Mouse (Mus musculus): Measurements from ENCODE around the gene Zfyve28. TPM values are rescaled to one million over a fixed set of nuclear protein-coding genes. Genes with fewer than 3 reads are reported as not detected.

The Zfyve28 gene
- polyA plus RNA-seq, 1 experiment = 0.08 TPM

- TF ChIP-seq POLR2A (IDR thresholded peaks at IDR 0.05; ENCODE audit: insufficient read length, low read depth) = no peak
- no peak for TF ChIP-seq MYOG (IDR thresholded peaks at IDR 0.05; ENCODE audit: control insufficient read depth in 1 of 3, insufficient read depth in 1 of 3, insufficient read length in 2 of 3, low read depth in 2 of 3)
- TF ChIP-seq MAX (IDR thresholded peaks at IDR 0.05; ENCODE audit: low read depth) = no peak
- TF ChIP-seq TCF12 (IDR thresholded peaks at IDR 0.05; ENCODE audit: insufficient read depth, poor library complexity, severe bottlenecking) = no peak
- no peak for TF ChIP-seq REST (IDR thresholded peaks at IDR 0.05; ENCODE audit: insufficient read depth, insufficient read length)
- no peak for TF ChIP-seq SRF (IDR thresholded peaks at IDR 0.05; ENCODE audit: control insufficient read depth, insufficient read length, low read depth)
- no peak for TF ChIP-seq CEBPB (IDR thresholded peaks at IDR 0.05; ENCODE audit: insufficient read depth, poor library complexity, severe bottlenecking)
- no peak for TF ChIP-seq POLR2AphosphoS2 (IDR thresholded peaks at IDR 0.05; ENCODE audit: insufficient read length, low read depth)
- Histone ChIP-seq H3K4me2 (ENCODE audit: low read depth) (no peak overlapping the region), H3K4me3 (no peak overlapping the region), H3K36me3 (ENCODE audit: control insufficient read depth, insufficient read depth) (no peaks in the 10 kb centered on the region), H3K27me3 (ENCODE audit: control insufficient read depth, insufficient read depth, insufficient read length) (peaks cover 89% of the 10 kb centered on the region), H3ac (ENCODE audit: control insufficient read depth, insufficient read length) (no peak overlapping the region), H3K79me2 (ENCODE audit: control insufficient read depth, insufficient read depth) (no peaks in the 10 kb centered on the region)
Observed at GRCm38 (mm10) chr5:34298937-34299535, 10.8 kb upstream of the Zfyve28 start.

- TF ChIP-seq TCF12 (IDR thresholded peaks at IDR 0.05; ENCODE audit: insufficient read depth, poor library complexity, severe bottlenecking) (no peak), POLR2A (IDR thresholded peaks at IDR 0.05; ENCODE audit: insufficient read length, low read depth) (no peak), MYOG (IDR thresholded peaks at IDR 0.05; ENCODE audit: control insufficient read depth in 1 of 3, insufficient read depth in 1 of 3, insufficient read length in 2 of 3, low read depth in 2 of 3) (no peak), POLR2AphosphoS2 (IDR thresholded peaks at IDR 0.05; ENCODE audit: insufficient read length, low read depth) (no peak)
- no peaks in the 10 kb centered on the region for H3K79me2 ChIP-seq (ENCODE audit: control insufficient read depth, insufficient read depth)
- peaks cover 83% of the 10 kb centered on the region for H3K27me3 ChIP-seq (ENCODE audit: control insufficient read depth, insufficient read depth, insufficient read length)
- H3K4me2 ChIP-seq (ENCODE audit: low read depth) = no peak overlapping the region
- H3ac ChIP-seq (ENCODE audit: control insufficient read depth, insufficient read length) = no peak overlapping the region
- no peak overlapping the region for H3K4me3 ChIP-seq
- H3K36me3 ChIP-seq (ENCODE audit: control insufficient read depth, insufficient read depth) = no peaks in the 10 kb centered on the region
Observed at GRCm38 (mm10) chr5:34298061-34298460, 9.8 kb upstream of the Zfyve28 start.

- Histone ChIP-seq H3K36me3 (ENCODE audit: control insufficient read depth, insufficient read depth) (no peaks in the 10 kb centered on the region), H3K27me3 (ENCODE audit: control insufficient read depth, insufficient read depth, insufficient read length) (peaks cover 76% of the 10 kb centered on the region), H3K4me3 (no peak overlapping the region), H3K4me2 (ENCODE audit: low read depth) (no peak overlapping the region), H3K79me2 (ENCODE audit: control insufficient read depth, insufficient read depth) (no peaks in the 10 kb centered on the region), H3ac (ENCODE audit: control insufficient read depth, insufficient read length) (no peak overlapping the region)
- TF ChIP-seq REST (IDR thresholded peaks at IDR 0.05; ENCODE audit: insufficient read depth, insufficient read length) (no peak), CEBPB (IDR thresholded peaks at IDR 0.05; ENCODE audit: insufficient read depth, poor library complexity, severe bottlenecking) (no peak), MAX (IDR thresholded peaks at IDR 0.05; ENCODE audit: low read depth) (no peak), SRF (IDR thresholded peaks at IDR 0.05; ENCODE audit: control insufficient read depth, insufficient read length, low read depth) (no peak), POLR2A (IDR thresholded peaks at IDR 0.05; ENCODE audit: insufficient read length, low read depth) (no peak), MYOG (IDR thresholded peaks at IDR 0.05; ENCODE audit: control insufficient read depth in 1 of 3, insufficient read depth in 1 of 3, insufficient read length in 2 of 3, low read depth in 2 of 3) (no peak)
Observed at GRCm38 (mm10) chr5:34295141-34295540, 6.9 kb upstream of the Zfyve28 start.

GRCm38 (mm10) chr5:34294696-34295095 lies 6.4 kb upstream of the Zfyve28 start:
- H3K4me3 ChIP-seq = no peak overlapping the region
- no peak for TF ChIP-seq USF1 (IDR thresholded peaks at IDR 0.05; ENCODE audit: low read depth)
- no peak overlapping the region for H3K4me2 ChIP-seq (ENCODE audit: low read depth)
- H3K27me3 ChIP-seq (ENCODE audit: control insufficient read depth, insufficient read depth, insufficient read length) = peaks cover 73% of the 10 kb centered on the region
- H3ac ChIP-seq (ENCODE audit: control insufficient read depth, insufficient read length) = no peak overlapping the region
- H3K36me3 ChIP-seq (ENCODE audit: control insufficient read depth, insufficient read depth) = no peaks in the 10 kb centered on the region
- no peaks in the 10 kb centered on the region for H3K79me2 ChIP-seq (ENCODE audit: control insufficient read depth, insufficient read depth)

GRCm38 (mm10) chr5:34293363-34293762 lies 5.1 kb upstream of the Zfyve28 start:
- H3ac ChIP-seq (ENCODE audit: control insufficient read depth, insufficient read length) = no peak overlapping the region
- peaks cover 73% of the 10 kb centered on the region for H3K27me3 ChIP-seq (ENCODE audit: control insufficient read depth, insufficient read depth, insufficient read length)
- no peaks in the 10 kb centered on the region for H3K79me2 ChIP-seq (ENCODE audit: control insufficient read depth, insufficient read depth)
- no peak overlapping the region for H3K4me3 ChIP-seq
- no peak for TF ChIP-seq POLR2AphosphoS2 (IDR thresholded peaks at IDR 0.05; ENCODE audit: insufficient read length, low read depth)
- TF ChIP-seq MYOD1 (IDR thresholded peaks at IDR 0.05; ENCODE audit: control insufficient read depth in 1 of 3, insufficient read length in 2 of 3, low read depth in 2 of 3) = no peak
- TF ChIP-seq USF1 (IDR thresholded peaks at IDR 0.05; ENCODE audit: low read depth) = no peak
- no peak for TF ChIP-seq MAX (IDR thresholded peaks at IDR 0.05; ENCODE audit: low read depth)
- no peak for TF ChIP-seq TCF3 (IDR thresholded peaks at IDR 0.05; ENCODE audit: insufficient read length, low read depth)
- TF ChIP-seq CEBPB (IDR thresholded peaks at IDR 0.05; ENCODE audit: insufficient read depth, poor library complexity, severe bottlenecking) = no peak
- no peak for TF ChIP-seq MYOG (IDR thresholded peaks at IDR 0.05; ENCODE audit: control insufficient read depth in 1 of 3, insufficient read depth in 1 of 3, insufficient read length in 2 of 3, low read depth in 2 of 3)
- TF ChIP-seq POLR2A (IDR thresholded peaks at IDR 0.05; ENCODE audit: insufficient read length, low read depth) = no peak
- no peak for TF ChIP-seq SRF (IDR thresholded peaks at IDR 0.05; ENCODE audit: control insufficient read depth, insufficient read length, low read depth)
- no peak overlapping the region for H3K4me2 ChIP-seq (ENCODE audit: low read depth)
- H3K36me3 ChIP-seq (ENCODE audit: control insufficient read depth, insufficient read depth) = no peaks in the 10 kb centered on the region

GRCm38 (mm10) chr5:34289286-34289685 lies 1.0 kb upstream of the Zfyve28 start:
- H3K79me2 ChIP-seq (ENCODE audit: control insufficient read depth, insufficient read depth) = no peaks in the 10 kb centered on the region
- no peak overlapping the region for H3K4me2 ChIP-seq (ENCODE audit: low read depth)
- TF ChIP-seq SRF (IDR thresholded peaks at IDR 0.05; ENCODE audit: control insufficient read depth, insufficient read length, low read depth) (no peak), MAX (IDR thresholded peaks at IDR 0.05; ENCODE audit: low read depth) (no peak)
- H3ac ChIP-seq (ENCODE audit: control insufficient read depth, insufficient read length) = no peak overlapping the region
- H3K36me3 ChIP-seq (ENCODE audit: control insufficient read depth, insufficient read depth) = no peaks in the 10 kb centered on the region
- H3K4me3 ChIP-seq = no peak overlapping the region
- H3K27me3 ChIP-seq (ENCODE audit: control insufficient read depth, insufficient read depth, insufficient read length) = peaks cover 62% of the 10 kb centered on the region

Data from myocyte (in vitro differentiated cells).